Mouse (Mus musculus): ENCODE measurements around the gene Defb13. TPM values are rescaled to one million over a fixed set of nuclear protein-coding genes. Genes with fewer than 3 reads are reported as not detected.
"Not testable (repeated sequence)": the region's sequence is repeated elsewhere in the genome, so short reads cannot be mapped to it uniquely, and the experiment has no call there.

Defb13 gene
- total RNA-seq (2014; rRNA removed) (not detected in 2 replicates), polyA plus RNA-seq (2015; fragmentation: Nextera tagmentation; extraction: Ambion mirVana) (not detected in 2 replicates)

DNA sequence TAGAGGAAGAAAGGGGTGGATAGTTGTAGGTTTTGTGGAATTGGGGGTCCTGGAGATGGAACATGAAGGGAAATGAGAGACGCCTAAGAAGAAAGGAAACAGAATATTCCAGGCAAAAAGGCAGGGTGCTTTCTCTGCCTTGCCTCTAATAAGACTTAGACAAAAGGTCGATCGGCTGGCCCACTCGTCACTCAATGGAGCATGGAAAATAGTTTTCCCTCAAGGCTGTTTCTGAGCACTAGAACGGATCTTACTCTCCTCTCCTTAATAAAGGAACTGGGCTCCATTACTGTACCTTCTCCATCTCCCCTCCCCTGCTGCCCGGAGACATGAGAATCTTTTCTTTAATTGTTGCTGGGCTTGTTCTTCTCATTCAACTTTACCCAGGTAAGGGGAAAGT is at the start of gene Defb13:
Gene Defb13 (plus strand): TSS at position 301 of the 400 bp plus-strand sequence.
- Histone ChIP-seq H3K27ac (no peak within 1 kb of the TSS), H3K4me2 (ENCODE audit: low read depth, low read length) (peak within 1 kb of the TSS; percentile 13; the same call in 1 of the 2 replicates), H3K4me1 (ENCODE audit: insufficient read depth, low read length) (no peaks in the 10 kb centered on the region), H3K36me3 (ENCODE audit: insufficient read depth, low read length) (no peaks in the 10 kb centered on the region), H3K4me3 (ENCODE audit: low read length) (no peak within 1 kb of the TSS), H3K9me3 (ENCODE audit: low read length) (no peaks in the 10 kb centered on the region), H3K27me3 (ENCODE audit: insufficient read depth, low read length) (no peaks in the 10 kb centered on the region), H3K9ac (replicated peaks; ENCODE audit: low read length) (no peak within 1 kb of the TSS)
- no peak for TF ChIP-seq CTCF (IDR thresholded peaks at IDR 0.05; ENCODE audit: low read depth)
- 72% methylated on average over 6 of the region's 6 CpGs for WGBS
- no peak for ATAC-seq
- DNase-seq (ENCODE audit: low spot score), result no peak

DNA sequence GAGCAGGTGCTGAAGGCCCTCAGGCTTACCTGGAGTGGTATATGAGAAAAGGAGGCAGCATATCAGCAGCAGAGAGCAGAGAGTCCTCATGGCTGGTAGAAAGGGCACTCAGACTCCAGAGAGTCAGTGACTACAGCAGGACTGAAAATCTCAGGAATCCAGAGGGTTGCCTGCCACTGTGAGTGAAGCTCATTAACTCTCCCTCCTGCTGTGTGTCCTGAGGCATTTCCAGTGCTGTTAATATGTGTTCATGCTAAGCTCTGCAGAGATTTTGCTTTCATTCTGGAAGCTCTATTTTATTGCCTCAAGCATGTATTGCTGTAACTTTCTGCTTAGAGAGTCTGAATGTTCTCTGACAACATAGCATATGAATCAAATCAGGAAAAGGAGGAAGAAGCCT is 40.3 kb upstream of the Defb13 start, which contains the start of gene Defb11:
Gene Defb11 (minus strand): TSS at position 123 of the 400 bp plus-strand sequence.
- H3K9ac ChIP-seq (replicated peaks; ENCODE audit: low read length); H3K4me1 ChIP-seq (ENCODE audit: insufficient read depth, low read length); H3K4me3 ChIP-seq (ENCODE audit: low read length); H3K27me3 ChIP-seq (ENCODE audit: insufficient read depth, low read length); H3K27ac ChIP-seq; H3K36me3 ChIP-seq (ENCODE audit: insufficient read depth, low read length); H3K9me3 ChIP-seq (ENCODE audit: low read length); H3K4me2 ChIP-seq (ENCODE audit: low read depth, low read length): not testable (repeated sequence)
- DNase-seq (ENCODE audit: low spot score), result peak; percentile 7
- ATAC-seq, result peak; percentile 63; the same call in 1 of the 2 replicates

DNA sequence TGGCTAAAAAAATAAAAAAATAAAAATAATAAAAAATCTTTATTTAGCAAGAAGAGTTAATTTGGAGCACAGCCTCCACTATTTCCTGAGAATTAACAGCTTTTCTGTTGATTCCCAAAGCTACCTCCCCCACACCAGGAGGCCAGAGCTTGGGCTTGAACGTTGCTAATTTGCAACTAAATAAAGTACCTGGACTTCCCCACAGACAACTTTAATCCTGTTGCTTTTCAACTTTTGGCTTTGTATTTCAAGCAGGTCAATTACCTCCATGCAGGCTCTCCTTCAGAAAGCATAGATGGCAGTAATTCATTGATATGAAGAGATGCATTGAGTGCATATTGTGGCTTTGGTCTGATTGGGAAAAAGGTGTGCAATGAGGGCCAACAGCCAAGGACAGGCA is 34.6 kb upstream of the Defb13 start:
- Histone ChIP-seq H3K9ac (replicated peaks; ENCODE audit: low read length) (no peak overlapping the region), H3K27ac (no peak overlapping the region), H3K4me3 (ENCODE audit: low read length) (no peak overlapping the region), H3K4me1 (ENCODE audit: insufficient read depth, low read length) (no peaks in the 10 kb centered on the region), H3K4me2 (ENCODE audit: low read depth, low read length) (no peak overlapping the region), H3K36me3 (ENCODE audit: insufficient read depth, low read length) (no peaks in the 10 kb centered on the region), H3K9me3 (ENCODE audit: low read length) (no peaks in the 10 kb centered on the region), H3K27me3 (ENCODE audit: insufficient read depth, low read length) (no peaks in the 10 kb centered on the region)
- DNase-seq (ENCODE audit: low spot score) (no peak), ATAC-seq (no peak)
- TF ChIP-seq CTCF (IDR thresholded peaks at IDR 0.05; ENCODE audit: low read depth), result no peak
- WGBS, result 4% methylated on average over 1 of the region's 1 CpGs

GRCm38 (mm10) chr8:21912554-21912953 is 34.0 kb upstream of the Defb13 start:
- H3K9ac ChIP-seq (replicated peaks; ENCODE audit: low read length), result no peak overlapping the region
- H3K4me2 ChIP-seq (ENCODE audit: low read depth, low read length), result no peak overlapping the region
- 25% methylated on average over 2 of the region's 2 CpGs for WGBS
- no peaks in the 10 kb centered on the region for H3K9me3 ChIP-seq (ENCODE audit: low read length)
- no peak for TF ChIP-seq CTCF (IDR thresholded peaks at IDR 0.05; ENCODE audit: low read depth)
- H3K4me3 ChIP-seq (ENCODE audit: low read length), result no peak overlapping the region
- H3K4me1 ChIP-seq (ENCODE audit: insufficient read depth, low read length), result no peaks in the 10 kb centered on the region
- no peaks in the 10 kb centered on the region for H3K36me3 ChIP-seq (ENCODE audit: insufficient read depth, low read length)
- DNase-seq (ENCODE audit: low spot score) (no peak), ATAC-seq (no peak)
- no peaks in the 10 kb centered on the region for H3K27me3 ChIP-seq (ENCODE audit: insufficient read depth, low read length)
- H3K27ac ChIP-seq, result no peak overlapping the region

DNA sequence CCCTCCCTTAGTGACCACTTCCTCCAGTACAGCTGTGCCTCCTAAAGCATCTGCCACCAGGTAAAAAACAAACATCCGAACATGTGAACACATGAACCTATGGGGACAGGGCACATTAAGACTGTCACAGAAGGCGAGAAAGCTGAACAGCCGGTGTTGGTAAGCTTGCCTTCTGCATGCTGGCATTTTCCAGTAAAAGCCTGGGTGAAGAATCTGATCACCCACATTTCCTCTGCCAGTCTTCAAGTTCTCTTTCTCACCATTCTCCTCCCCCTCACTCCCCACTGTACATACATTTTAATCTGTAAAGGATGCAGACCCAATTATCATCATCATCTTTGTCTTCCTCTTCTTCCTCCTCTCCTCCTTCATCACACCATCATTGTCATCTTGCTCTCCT is 30.9 kb upstream of the Defb13 start:
- Histone ChIP-seq H3K4me2 (ENCODE audit: low read depth, low read length) (no peak overlapping the region), H3K27me3 (ENCODE audit: insufficient read depth, low read length) (no peaks in the 10 kb centered on the region), H3K36me3 (ENCODE audit: insufficient read depth, low read length) (no peaks in the 10 kb centered on the region), H3K4me3 (ENCODE audit: low read length) (no peak overlapping the region), H3K9me3 (ENCODE audit: low read length) (no peaks in the 10 kb centered on the region), H3K27ac (no peak overlapping the region), H3K9ac (replicated peaks; ENCODE audit: low read length) (no peak overlapping the region), H3K4me1 (ENCODE audit: insufficient read depth, low read length) (no peaks in the 10 kb centered on the region)
- WGBS, result 87% methylated on average over 3 of the region's 3 CpGs
- TF ChIP-seq CTCF (IDR thresholded peaks at IDR 0.05; ENCODE audit: low read depth), result no peak
- DNase-seq (ENCODE audit: low spot score) (no peak), ATAC-seq (no peak)

- not testable (repeated sequence) for H3K4me1 ChIP-seq (ENCODE audit: insufficient read depth, low read length); DNase-seq (ENCODE audit: low spot score); H3K9ac ChIP-seq (replicated peaks; ENCODE audit: low read length); H3K9me3 ChIP-seq (ENCODE audit: low read length); H3K4me3 ChIP-seq (ENCODE audit: low read length); H3K27ac ChIP-seq; H3K36me3 ChIP-seq (ENCODE audit: insufficient read depth, low read length); H3K27me3 ChIP-seq (ENCODE audit: insufficient read depth, low read length); ATAC-seq; H3K4me2 ChIP-seq (ENCODE audit: low read depth, low read length)
- WGBS, result 70% methylated on average over 3 of the region's 3 CpGs
Measured at GRCm38 (mm10) chr8:21930754-21931153, 15.8 kb upstream of the Defb13 start.

DNA sequence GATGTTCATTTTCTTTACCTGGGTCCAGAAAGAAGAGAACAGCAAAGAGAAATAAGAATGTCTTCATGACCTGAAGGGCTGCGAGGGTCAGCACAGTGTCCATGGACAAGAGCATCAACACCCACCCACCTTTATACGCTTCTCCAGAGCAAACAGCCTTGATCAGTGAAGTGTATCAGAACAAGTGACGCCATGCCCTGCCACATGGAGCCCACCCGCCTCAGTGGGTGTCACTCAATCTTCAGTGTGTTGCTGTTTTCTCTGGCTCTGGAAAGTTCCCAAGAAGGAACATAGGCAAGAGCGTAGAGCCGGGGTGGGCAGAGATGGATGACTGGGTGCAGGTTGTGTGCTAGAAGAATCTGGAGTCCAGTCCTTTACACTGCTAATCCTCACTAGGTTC is 14.0 kb upstream of the Defb13 start, which contains the start of gene Defb15:
Gene Defb15 (minus strand): TSS at position 101 of the 400 bp plus-strand sequence.
- TF ChIP-seq CTCF (IDR thresholded peaks at IDR 0.05; ENCODE audit: low read depth), result no peak
- Histone ChIP-seq H3K27ac (no peak within 1 kb of the TSS), H3K4me3 (ENCODE audit: low read length) (no peak within 1 kb of the TSS), H3K4me1 (ENCODE audit: insufficient read depth, low read length) (no peaks in the 10 kb centered on the region), H3K27me3 (ENCODE audit: insufficient read depth, low read length) (no peaks in the 10 kb centered on the region), H3K9ac (replicated peaks; ENCODE audit: low read length) (no peak within 1 kb of the TSS), H3K36me3 (ENCODE audit: insufficient read depth, low read length) (no peaks in the 10 kb centered on the region), H3K4me2 (ENCODE audit: low read depth, low read length) (no peak within 1 kb of the TSS), H3K9me3 (ENCODE audit: low read length) (no peaks in the 10 kb centered on the region)
- WGBS, result 91% methylated on average over 6 of the region's 6 CpGs
- DNase-seq (ENCODE audit: low spot score), result no peak
- ATAC-seq, result no peak

GRCm38 (mm10) chr8:21938052-21938451 is 8.5 kb upstream of the Defb13 start, which contains the start of gene Defb35:
Gene Defb35, plus strand, starts transcription at chr8:21938352.
- not testable (repeated sequence) for H3K27me3 ChIP-seq (ENCODE audit: insufficient read depth, low read length); DNase-seq (ENCODE audit: low spot score); H3K36me3 ChIP-seq (ENCODE audit: insufficient read depth, low read length); H3K4me2 ChIP-seq (ENCODE audit: low read depth, low read length); H3K9ac ChIP-seq (replicated peaks; ENCODE audit: low read length); ATAC-seq; H3K4me3 ChIP-seq (ENCODE audit: low read length); H3K4me1 ChIP-seq (ENCODE audit: insufficient read depth, low read length); H3K27ac ChIP-seq; H3K9me3 ChIP-seq (ENCODE audit: low read length)
- WGBS, result 87% methylated on average over 4 of the region's 4 CpGs

Data from hindbrain, postnatal 0 days (tissue).